Mouse (Mus musculus) midbrain, embryonic 14.5 days (tissue): Measurements from ENCODE around the gene Tigd3. TPM values are rescaled to one million over a fixed set of nuclear protein-coding genes. Genes with fewer than 3 reads are reported as not detected.

Experiments used
- ATAC-seq: fragments of 200-750 bp; cut with Nextera tagmentation; 2 replicates; pipeline ENCODE4 v1.8.0; 2017; ENCODE audit warnings: moderate number of reproducible peaks, moderate library complexity; ENCODE audit not compliant: low FRiP score, low TSS enrichment
- DNase-seq: peaks from one replicate; pipeline ENCODE4 v3.0.0-alpha.2; 2015
- H3K27ac ChIP-seq: fragments of 300-500 bp; sonication (generic); replicated peaks from 2 replicates; pipeline ENCODE4 v1.5.1; 2014; ENCODE audit warnings: mild to moderate bottlenecking, low read depth, low read length, moderate library complexity
- H3K27me3 ChIP-seq: fragments of 300-500 bp; sonication (generic); 2 replicates; pipeline ENCODE4 v1.6.1; 2014; ENCODE audit warnings: low read length, control low read depth, mixed read lengths; ENCODE audit not compliant: control insufficient read depth, insufficient read depth
- H3K36me3 ChIP-seq: fragments of 300-500 bp; sonication (generic); 2 replicates; pipeline ENCODE4 v1.6.1; 2014; ENCODE audit warnings: low read length, control low read depth; ENCODE audit not compliant: control insufficient read depth, insufficient read depth
- H3K4me1 ChIP-seq: fragments of 300-500 bp; sonication (generic); 2 replicates; pipeline ENCODE4 v1.6.1; 2014; ENCODE audit warnings: mild to moderate bottlenecking, antibody characterized with exemption, low read length, control low read depth; ENCODE audit not compliant: control insufficient read depth, insufficient read depth
- H3K4me2 ChIP-seq: fragments of 300-500 bp; sonication (generic); 2 replicates; pipeline ENCODE4 v1.6.1; 2014; ENCODE audit warnings: mild to moderate bottlenecking, low read length, moderate library complexity
- H3K4me3 ChIP-seq: fragments of 300-500 bp; sonication (generic); replicated peaks from 2 replicates; pipeline ENCODE4 v1.5.1; 2014; ENCODE audit warnings: low read depth, low read length
- H3K9ac ChIP-seq: fragments of 300-500 bp; sonication (generic); replicated peaks from 2 replicates; pipeline ENCODE4 v1.6.1; 2014; ENCODE audit warnings: mild to moderate bottlenecking, low read length, moderate library complexity
- H3K9me3 ChIP-seq: fragments of 300-500 bp; sonication (generic); 2 replicates; pipeline ENCODE4 v1.6.1; 2016; ENCODE audit warnings: low read length, control low read depth, mixed read lengths; ENCODE audit not compliant: control insufficient read depth
- WGBS: fragments of 180-500 bp; shearing (Covaris S2); extraction: QIAGEN DNeasy Blood & Tissue Kit; methylation state at CpG from one replicate; pipeline ENCODE4 v1.1.7; 2014; 5-methylcytosine and 5-hydroxymethylcytosine counted together
- polyA plus RNA-seq: library from polyadenylated mRNA; unstranded; fragments of >200 nt; fragmentation: Nextera tagmentation; extraction: Ambion mirVana; gene quantifications from 2 replicates; pipeline ENCODE4 v1.2.1, GENCODE M21; 2014

The Tigd3 gene
- polyA plus RNA-seq, 1 experiment from 2014 or later = 9.9 TPM

GRCm38 (mm10) chr19:5848826-5849672, 44.9 kb downstream of the Tigd3 start:
- 50% methylated on average over 13 of the region's 13 CpGs for WGBS
- no peak for ATAC-seq
- Histone ChIP-seq H3K4me2 (peak overlapping the region; percentile 17; the same call in 1 of the 2 replicates), H3K27ac (peak overlapping the region; percentile 96), H3K27me3 (no peaks in the 10 kb centered on the region), H3K4me3 (no peak overlapping the region), H3K4me1 (peaks cover 51% of the 10 kb centered on the region), H3K36me3 (peaks cover 15% of the 10 kb centered on the region; the same call in 1 of the 2 replicates), H3K9ac (no peak overlapping the region), H3K9me3 (no peaks in the 10 kb centered on the region)
- no peak for DNase-seq

GRCm38 (mm10) chr19:5848032-5848825, 45.7 kb downstream of the Tigd3 start:
- Histone ChIP-seq H3K4me2 (peak overlapping the region; percentile 17), H3K27ac (peak overlapping the region; percentile 96), H3K9me3 (no peaks in the 10 kb centered on the region), H3K4me1 (peaks cover 53% of the 10 kb centered on the region), H3K4me3 (no peak overlapping the region), H3K27me3 (no peaks in the 10 kb centered on the region), H3K36me3 (peaks cover 15% of the 10 kb centered on the region; the same call in 1 of the 2 replicates), H3K9ac (peak overlapping the region; percentile 9; the same call in 1 of the 2 replicates)
- DNase-seq (peak; percentile 40), ATAC-seq (no peak)
- WGBS = 69% methylated on average over 14 of the region's 14 CpGs

GRCm38 (mm10) chr19:5847306-5847796, 46.6 kb downstream of the Tigd3 start:
- Histone ChIP-seq H3K9ac (0 out of 2 replicates have a peak overlapping the region, but pooled peaks have one; percentile 60), H3K27ac (peak overlapping the region; percentile 96), H3K4me2 (peak overlapping the region; percentile 81), H3K36me3 (peaks cover 11% of the 10 kb centered on the region; the same call in 1 of the 2 replicates), H3K9me3 (no peaks in the 10 kb centered on the region), H3K4me3 (no peak overlapping the region), H3K27me3 (no peaks in the 10 kb centered on the region), H3K4me1 (peaks cover 53% of the 10 kb centered on the region)
- ATAC-seq (no peak), DNase-seq (no peak)
- 48% methylated on average over 4 of the region's 4 CpGs for WGBS

GRCm38 (mm10) chr19:5846557-5847305, 47.2 kb downstream of the Tigd3 start:
- ATAC-seq (peak; percentile 81), DNase-seq (peak; percentile 87)
- Histone ChIP-seq H3K4me3 (peak overlapping the region; percentile 34), H3K4me2 (peak overlapping the region; percentile 81), H3K36me3 (peaks cover 5% of the 10 kb centered on the region; the same call in 1 of the 2 replicates), H3K9ac (peak overlapping the region; percentile 60), H3K9me3 (no peaks in the 10 kb centered on the region), H3K4me1 (peaks cover 53% of the 10 kb centered on the region), H3K27me3 (no peaks in the 10 kb centered on the region), H3K27ac (peak overlapping the region; percentile 96)
- 2% methylated on average over 16 of the region's 16 CpGs for WGBS

GRCm38 (mm10) chr19:5846154-5846553, 47.8 kb downstream of the Tigd3 start:
- no peaks in the 10 kb centered on the region for H3K9me3 ChIP-seq
- peak overlapping the region; percentile 60 for H3K9ac ChIP-seq
- H3K36me3 ChIP-seq = 0 out of 2 replicates have a peak, but pooled peaks cover 2% of the 10 kb centered on the region
- WGBS = 0% methylated on average over 7 of the region's 7 CpGs
- no peaks in the 10 kb centered on the region for H3K27me3 ChIP-seq
- peak overlapping the region; percentile 81 for H3K4me2 ChIP-seq
- H3K4me3 ChIP-seq = peak overlapping the region; percentile 34
- peak; percentile 58 for DNase-seq
- H3K4me1 ChIP-seq = peaks cover 53% of the 10 kb centered on the region
- peak; percentile 68 for ATAC-seq
- H3K27ac ChIP-seq = peak overlapping the region; percentile 96

GRCm38 (mm10) chr19:5845319-5846135, 48.4 kb downstream of the Tigd3 start:
- Histone ChIP-seq H3K4me2 (peak overlapping the region; percentile 81), H3K4me1 (peaks cover 53% of the 10 kb centered on the region), H3K27ac (peak overlapping the region; percentile 96), H3K4me3 (peak overlapping the region; percentile 34), H3K27me3 (no peaks in the 10 kb centered on the region), H3K9ac (peak overlapping the region; percentile 60), H3K36me3 (no peaks in the 10 kb centered on the region), H3K9me3 (no peaks in the 10 kb centered on the region)
- WGBS = 7% methylated on average over 45 of the region's 45 CpGs
- peak; percentile 95 for DNase-seq
- ATAC-seq = peak; percentile 77

- no peaks in the 10 kb centered on the region for H3K9me3 ChIP-seq
- peak overlapping the region; percentile 96 for H3K27ac ChIP-seq
- H3K9ac ChIP-seq = no peak overlapping the region
- no peak for ATAC-seq
- H3K4me1 ChIP-seq = peaks cover 50% of the 10 kb centered on the region
- H3K36me3 ChIP-seq = no peaks in the 10 kb centered on the region
- DNase-seq = no peak
- WGBS = 81% methylated on average over 12 of the region's 12 CpGs
- H3K4me2 ChIP-seq = peak overlapping the region; percentile 81
- H3K4me3 ChIP-seq = no peak overlapping the region; the same call in 1 of the 2 replicates
- no peaks in the 10 kb centered on the region for H3K27me3 ChIP-seq
Observed at GRCm38 (mm10) chr19:5844831-5845318, 49.1 kb downstream of the Tigd3 start.
